Mouse (Mus musculus) forebrain, embryonic 13.5 days (tissue): ENCODE data around the gene Ms4a6b. TPM values are rescaled to one million over a fixed set of nuclear protein-coding genes. Genes with fewer than 3 reads are reported as not detected.
"Not testable (repeated sequence)": the region's sequence is repeated elsewhere in the genome, so short reads cannot be mapped to it uniquely, and the experiment has no call there.

Experiments
- ATAC-seq: fragments of 200-750 bp; cut with Nextera tagmentation; 2 replicates; pipeline ENCODE4 v1.8.0; 2017
- H3K27ac ChIP-seq: fragments of 300-500 bp; sonication (generic); 2 replicates; pipeline ENCODE4 v1.5.1; 2015; ENCODE audit warnings: inconsistent platforms, mild to moderate bottlenecking, moderate library complexity
- H3K27me3 ChIP-seq: fragments of 300-500 bp; sonication (generic); 2 replicates; pipeline ENCODE4 v1.6.1; 2015; ENCODE audit warnings: mild to moderate bottlenecking, inconsistent platforms
- H3K36me3 ChIP-seq: fragments of 300-500 bp; sonication (generic); 2 replicates; pipeline ENCODE4 v1.6.1; 2015; ENCODE audit warnings: mild to moderate bottlenecking, inconsistent platforms; ENCODE audit not compliant: poor library complexity, severe bottlenecking
- H3K4me1 ChIP-seq: fragments of 300-500 bp; sonication (generic); 2 replicates; pipeline ENCODE4 v1.6.1; 2015; ENCODE audit warnings: inconsistent platforms
- H3K4me2 ChIP-seq: fragments of 300-500 bp; sonication (generic); 2 replicates; pipeline ENCODE4 v1.6.1; 2015; ENCODE audit warnings: inconsistent platforms, mild to moderate bottlenecking, moderate library complexity
- H3K4me3 ChIP-seq: fragments of 300-500 bp; sonication (generic); 2 replicates; pipeline ENCODE4 v1.5.1; 2015; ENCODE audit warnings: mild to moderate bottlenecking, inconsistent platforms
- H3K9ac ChIP-seq: fragments of 300-500 bp; sonication (generic); 2 replicates; pipeline ENCODE4 v1.6.1; 2015; ENCODE audit warnings: mild to moderate bottlenecking, inconsistent platforms
- H3K9me3 ChIP-seq: fragments of 300-500 bp; sonication (generic); replicated peaks from 2 replicates; pipeline ENCODE4 v1.6.1; 2016; ENCODE audit warnings: inconsistent platforms
- WGBS: fragments of 180-500 bp; shearing (Covaris S2); methylation state at CpG from one replicate; pipeline ENCODE4 v1.1.7; 2015; 5-methylcytosine and 5-hydroxymethylcytosine counted together
- polyA plus RNA-seq: library from polyadenylated mRNA; unstranded; fragments of >200 nt; fragmentation: Nextera tagmentation; extraction: Ambion mirVana; gene quantifications from 2 replicates; pipeline ENCODE4 v1.2.1, GENCODE M21; 2015

Ms4a6b gene
- polyA plus RNA-seq, 1 experiment from 2014 or later: 1.5 TPM

GRCm38 (mm10) chr19:11537336-11537735, 21.0 kb downstream of the Ms4a6b start:
- Histone ChIP-seq H3K36me3 (no peaks in the 10 kb centered on the region), H3K4me3 (no peak overlapping the region), H3K27me3 (no peaks in the 10 kb centered on the region), H3K9me3 (no peaks in the 10 kb centered on the region), H3K4me1 (no peaks in the 10 kb centered on the region), H3K27ac (no peak overlapping the region), H3K9ac (no peak overlapping the region), H3K4me2 (no peak overlapping the region)
- WGBS: 24% methylated on average over 2 of the region's 2 CpGs
- no peak for ATAC-seq

DNA sequence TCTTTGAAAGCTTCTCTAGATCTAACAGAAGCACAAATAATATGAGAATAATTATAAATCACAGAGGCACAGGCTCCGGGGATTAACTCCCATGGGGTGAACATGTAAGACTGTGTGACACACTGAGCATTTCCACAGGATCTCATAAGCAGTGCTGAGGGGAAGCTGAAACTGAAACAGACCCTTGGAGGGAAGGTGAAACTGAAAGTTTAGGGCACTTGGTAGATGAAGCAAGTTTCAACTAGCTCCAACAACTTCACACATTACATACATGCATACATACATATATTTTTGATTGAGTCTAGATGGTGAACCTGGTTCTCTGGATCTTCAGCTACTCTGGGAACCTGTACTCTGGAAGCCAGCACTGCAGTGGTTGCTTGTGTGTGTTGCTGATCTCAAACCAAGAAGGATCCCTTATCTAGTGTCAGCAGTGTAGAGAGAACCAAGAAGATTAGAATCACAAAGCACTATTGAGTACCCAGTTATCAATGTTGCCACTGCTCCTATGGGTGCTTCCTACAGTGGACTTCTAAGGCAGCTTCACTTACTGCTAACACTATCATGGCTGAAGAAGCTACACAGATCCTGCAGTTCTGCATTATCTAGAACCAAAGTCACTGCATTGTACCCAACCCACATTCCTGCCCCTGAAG, 24.0 kb downstream of the Ms4a6b start:
- not testable (repeated sequence) for H3K4me1 ChIP-seq, H3K9ac ChIP-seq, H3K9me3 ChIP-seq, ATAC-seq, H3K4me3 ChIP-seq, H3K4me2 ChIP-seq, H3K36me3 ChIP-seq, H3K27ac ChIP-seq, H3K27me3 ChIP-seq
- 92% methylated on average over 1 of the region's 1 CpGs for WGBS

GRCm38 (mm10) chr19:11544383-11544782, 28.1 kb downstream of the Ms4a6b start:
- not testable (repeated sequence) for H3K4me2 ChIP-seq, H3K9ac ChIP-seq, H3K4me3 ChIP-seq, H3K27ac ChIP-seq, H3K9me3 ChIP-seq, ATAC-seq, H3K36me3 ChIP-seq, H3K27me3 ChIP-seq, H3K4me1 ChIP-seq
- 86% methylated on average over 2 of the region's 2 CpGs for WGBS

- ATAC-seq: no peak
These were observed 31.6 kb downstream of the Ms4a6b start for GRCm38 (mm10) chr19:11547911-11548310.

GRCm38 (mm10) chr19:11554726-11555125, 38.4 kb downstream of the Ms4a6b start:
- Histone ChIP-seq H3K27me3 (no peaks in the 10 kb centered on the region), H3K36me3 (no peaks in the 10 kb centered on the region), H3K4me3 (no peak overlapping the region), H3K9ac (no peak overlapping the region), H3K4me2 (no peak overlapping the region), H3K27ac (no peak overlapping the region), H3K9me3 (no peaks in the 10 kb centered on the region), H3K4me1 (no peaks in the 10 kb centered on the region)
- 92% methylated on average over 5 of the region's 5 CpGs for WGBS
- ATAC-seq: no peak

More at GRCm38 (mm10) chr19:11547911-11548310, 31.6 kb downstream of the Ms4a6b start:
- Histone ChIP-seq H3K9me3 (no peaks in the 10 kb centered on the region), H3K9ac (no peak overlapping the region), H3K4me2 (no peak overlapping the region), H3K4me1 (no peaks in the 10 kb centered on the region), H3K27ac (no peak overlapping the region), H3K27me3 (no peaks in the 10 kb centered on the region), H3K4me3 (no peak overlapping the region), H3K36me3 (no peaks in the 10 kb centered on the region)

GRCm38 (mm10) chr19:11559560-11559959, 43.2 kb downstream of the Ms4a6b start:
- H3K9ac ChIP-seq, H3K27me3 ChIP-seq, H3K4me2 ChIP-seq, H3K36me3 ChIP-seq, ATAC-seq, H3K9me3 ChIP-seq, H3K27ac ChIP-seq, H3K4me1 ChIP-seq, H3K4me3 ChIP-seq: not testable (repeated sequence)

DNA sequence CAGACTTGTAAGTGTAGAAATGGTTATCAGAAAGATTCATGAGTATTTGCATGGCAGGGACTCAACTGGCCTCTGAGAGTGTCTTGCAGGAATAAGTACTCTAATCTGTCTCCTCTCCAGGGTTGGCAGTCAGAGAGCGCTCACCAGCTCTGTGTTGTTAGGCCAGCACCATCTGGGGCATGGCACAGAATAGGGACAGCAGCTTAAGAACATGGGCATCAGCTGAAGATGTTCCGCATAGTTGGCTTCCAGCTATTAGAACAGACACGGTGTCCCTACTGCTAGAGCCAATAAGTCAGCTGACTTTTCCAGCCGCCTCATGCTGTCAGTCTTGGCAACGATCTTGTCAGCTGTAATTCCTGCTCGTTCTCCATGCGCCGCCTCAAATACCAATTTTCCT, 58.7 kb downstream of the Ms4a6b start:
- 88% methylated on average over 8 of the region's 8 CpGs for WGBS
- H3K9ac ChIP-seq: no peak overlapping the region
- no peaks in the 10 kb centered on the region for H3K4me1 ChIP-seq
- no peak overlapping the region for H3K27ac ChIP-seq
- no peak overlapping the region for H3K4me3 ChIP-seq
- ATAC-seq: no peak
- no peaks in the 10 kb centered on the region for H3K27me3 ChIP-seq
- H3K36me3 ChIP-seq: no peaks in the 10 kb centered on the region
- H3K9me3 ChIP-seq: no peaks in the 10 kb centered on the region
- H3K4me2 ChIP-seq: no peak overlapping the region

Other genes with a start within 250 kb of the Ms4a6b start
- not detected in 2 replicates for gene Ms4a5, start 232.6 kb upstream of the Ms4a6b start, polyA plus RNA-seq
- gene Ms4a14, start 202.1 kb upstream of the Ms4a6b start, polyA plus RNA-seq: not detected in 2 replicates
- gene Ms4a7, start 180.4 kb upstream of the Ms4a6b start, polyA plus RNA-seq: 0.84 and 1.3 TPM in 2 replicates
- gene Ms4a4a, start 141.0 kb upstream of the Ms4a6b start, polyA plus RNA-seq: 0.54 and 0.65 TPM in 2 replicates
- gene Ms4a4c, start 111.7 kb upstream of the Ms4a6b start, polyA plus RNA-seq: not detected in 2 replicates
- not detected in 2 replicates for gene Ms4a4b, start 73.0 kb upstream of the Ms4a6b start, polyA plus RNA-seq
- 0.86 and 1.0 TPM in 2 replicates for gene Ms4a6c, start 47.1 kb upstream of the Ms4a6b start, polyA plus RNA-seq
- not detected in 2 replicates for gene Gm8369, start 30.6 kb upstream of the Ms4a6b start, polyA plus RNA-seq
- not detected in 2 replicates for gene Ms4a4d, start 20.3 kb downstream of the Ms4a6b start, polyA plus RNA-seq
- 0.73 and 1.0 TPM in 2 replicates for gene Ms4a6d, start 88.3 kb downstream of the Ms4a6b start, polyA plus RNA-seq
- gene Ms4a2, start 107.2 kb downstream of the Ms4a6b start, polyA plus RNA-seq: not detected in 2 replicates
- gene Ms4a3, start 124.3 kb downstream of the Ms4a6b start, polyA plus RNA-seq: not detected in 2 replicates
- not detected in 2 replicates for gene Oosp2, start 144.0 kb downstream of the Ms4a6b start, polyA plus RNA-seq
- gene Oosp1, start 174.6 kb downstream of the Ms4a6b start, polyA plus RNA-seq: not detected in 2 replicates
- not detected in 2 replicates for gene Oosp3, start 180.5 kb downstream of the Ms4a6b start, polyA plus RNA-seq
- not detected in 2 replicates for gene Gif, start 231.0 kb downstream of the Ms4a6b start, polyA plus RNA-seq